Mouse (Mus musculus) right cerebral cortex, postnatal 4 days (tissue): ENCODE results near the gene Fam136a.
A peak's percentile ranks its signal among the peaks of the same experiment; 100 is the strongest.
"Not testable (repeated sequence)": the region's sequence is repeated elsewhere in the genome, so short reads cannot be mapped to it uniquely, and the experiment has no call there.

Experiments used
- DNase-seq: peaks from one replicate; pipeline ENCODE4 v3.0.0-alpha.2; 2022

The Fam136a gene

GRCm38 (mm10) chr6:86365371-86366124 is at the start of gene Fam136a:
Fam136a (plus strand) TSS chr6:86365646.
- DNase-seq, result peak; percentile 97

GRCm38 (mm10) chr6:86317066-86317465 is 48.4 kb upstream of the Fam136a start:
- no peak for DNase-seq

GRCm38 (mm10) chr6:86318855-86319254 is 46.6 kb upstream of the Fam136a start:
- DNase-seq, result no peak

- no peak for DNase-seq
Observed at GRCm38 (mm10) chr6:86322031-86322563, 43.3 kb upstream of the Fam136a start.

- no peak for DNase-seq
Observed at GRCm38 (mm10) chr6:86322991-86323390, 42.5 kb upstream of the Fam136a start.

- DNase-seq, result no peak
Observed at GRCm38 (mm10) chr6:86324400-86324799, 41.0 kb upstream of the Fam136a start.

- no peak for DNase-seq
Observed at GRCm38 (mm10) chr6:86325646-86326045, 39.8 kb upstream of the Fam136a start.

- peak; percentile 24 for DNase-seq
Observed at GRCm38 (mm10) chr6:86326866-86327265, 38.6 kb upstream of the Fam136a start.

- peak; percentile 12 for DNase-seq
Observed at GRCm38 (mm10) chr6:86328369-86328768, 37.1 kb upstream of the Fam136a start.

- DNase-seq, result no peak
Observed at GRCm38 (mm10) chr6:86329943-86330342, 35.5 kb upstream of the Fam136a start.

- no peak for DNase-seq
Observed at GRCm38 (mm10) chr6:86335121-86335849, 30.2 kb upstream of the Fam136a start.

- no peak for DNase-seq
Observed at GRCm38 (mm10) chr6:86335860-86336259, 29.6 kb upstream of the Fam136a start.

GRCm38 (mm10) chr6:86336340-86336739 is 29.1 kb upstream of the Fam136a start:
- DNase-seq, result not testable (repeated sequence)

- DNase-seq, result peak; percentile 14
Observed at GRCm38 (mm10) chr6:86343656-86344055, 21.8 kb upstream of the Fam136a start.

GRCm38 (mm10) chr6:86346063-86346462 is 19.4 kb upstream of the Fam136a start:
- DNase-seq, result no peak

- no peak for DNase-seq
Observed at GRCm38 (mm10) chr6:86349257-86349656, 16.2 kb upstream of the Fam136a start.

- DNase-seq, result no peak
Observed at GRCm38 (mm10) chr6:86354948-86355347, 10.5 kb upstream of the Fam136a start.

- no peak for DNase-seq
Observed at GRCm38 (mm10) chr6:86356956-86357355, 8.5 kb upstream of the Fam136a start.

GRCm38 (mm10) chr6:86360691-86361090 is 4.8 kb upstream of the Fam136a start:
- DNase-seq, result no peak

GRCm38 (mm10) chr6:86361373-86361772 is 4.1 kb upstream of the Fam136a start:
- DNase-seq, result no peak

- peak; percentile 80 for DNase-seq
Observed at GRCm38 (mm10) chr6:86364442-86365141, 854 bp upstream of the Fam136a start.

- DNase-seq, result peak; percentile 44
Observed at GRCm38 (mm10) chr6:86366125-86366852, 843 bp downstream of the Fam136a start.

- no peak for DNase-seq
Observed at GRCm38 (mm10) chr6:86366853-86367249, 1.4 kb downstream of the Fam136a start.
